Mouse (Mus musculus) activated CD4-positive, CD25-positive, alpha-beta regulatory T cell, adult 4 months (primary cell): ENCODE data around the gene Anapc1. TPM values are rescaled to one million over a fixed set of nuclear protein-coding genes. Genes with fewer than 3 reads are reported as not detected.

Experiments
- ATAC-seq: one replicate; pipeline ENCODE4 v1.8.0; 2017
- polyA plus RNA-seq, 2 experiments: library from polyadenylated mRNA; unstranded; fragments of 100-300 nt; shearing (Covaris generic); gene quantifications; one replicate each; pipeline ENCODE4 v1.2.1; 2017

Anapc1 gene
- polyA plus RNA-seq, 2 experiments from 2014 or later, result 31.4 to 40.6 TPM

- no peak for ATAC-seq
These were observed 121.3 kb downstream of the Anapc1 start for GRCm38 (mm10) chr2:128565904-128566303.

- ATAC-seq, result no peak
These were observed 123.0 kb downstream of the Anapc1 start for GRCm38 (mm10) chr2:128564195-128564594.

Other genes with a start within 250 kb of the Anapc1 start
- gene Spdye4c, start 96.2 kb downstream of the Anapc1 start, polyA plus RNA-seq, result not detected
- not detected for gene Mertk, start 11.6 kb upstream of the Anapc1 start, polyA plus RNA-seq
- 10 to 100 TPM; 13.9 to 14.1 TPM for gene Tmem87b, start 130.7 kb upstream of the Anapc1 start, polyA plus RNA-seq
- not detected for gene Fbln7, start 175.6 kb upstream of the Anapc1 start, polyA plus RNA-seq